Mouse (Mus musculus) gastrocnemius, adult 8-10 months (tissue): ENCODE data around the gene Grin3b. TPM values are rescaled to one million over a fixed set of nuclear protein-coding genes. Genes with fewer than 3 reads are reported as not detected.

Experiments used
- DNase-seq, 2 experiments: peaks; one replicate each; pipeline ENCODE4 v3.0.0; 2022; ENCODE audit warnings: low spot score in 2 of 2
- total RNA-seq, 4 experiments: library from RNA; stranded (reverse); gene quantifications; 2 replicates each; pipeline ENCODE4 v1.2.4; 2022

Grin3b gene
- total RNA-seq, 4 experiments from 2014 or later = 0.13 to 0.52 (median 0.36) TPM

DNA sequence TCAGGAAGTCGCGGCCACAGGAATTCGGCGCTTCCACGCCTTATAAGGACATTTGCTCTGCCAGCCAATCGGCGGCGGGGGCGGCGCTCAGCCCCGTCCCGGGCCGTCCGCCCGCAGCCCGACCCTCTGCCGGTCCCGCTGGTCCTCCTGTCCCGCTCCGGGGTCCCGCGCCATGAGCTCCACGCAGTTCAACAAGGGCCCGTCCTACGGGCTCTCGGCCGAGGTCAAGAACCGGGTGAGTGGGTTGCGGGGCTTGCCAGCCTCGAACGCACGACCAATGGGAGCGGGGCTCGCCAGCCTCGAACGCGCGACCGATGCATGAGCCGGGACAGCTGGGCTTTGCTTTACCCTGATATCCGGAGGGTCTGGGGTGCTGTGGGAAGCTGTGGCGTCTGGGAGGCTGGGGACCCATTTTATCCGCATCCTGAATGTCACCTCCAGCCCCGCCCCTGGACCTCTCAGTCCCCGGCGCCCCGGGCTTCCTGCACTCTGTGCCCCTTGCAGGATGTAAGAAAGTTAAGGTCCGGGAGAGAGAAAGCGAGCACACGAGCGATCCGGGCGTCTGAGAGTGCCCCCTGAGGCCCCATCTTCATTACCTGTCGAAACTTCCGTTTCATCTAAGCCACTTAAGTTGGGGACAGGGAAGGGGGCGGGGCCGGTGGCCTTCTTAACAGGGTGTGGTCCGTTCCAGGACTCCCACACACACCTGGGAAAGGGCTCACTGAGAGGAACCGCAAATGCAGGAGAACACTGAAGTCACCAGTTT, 18.2 kb downstream of the Grin3b start, which contains the start of gene Cnn2:
Cnn2 (plus strand) TSS at position 79 of the 766 bp plus-strand sequence.
- no peak for DNase-seq

DNA sequence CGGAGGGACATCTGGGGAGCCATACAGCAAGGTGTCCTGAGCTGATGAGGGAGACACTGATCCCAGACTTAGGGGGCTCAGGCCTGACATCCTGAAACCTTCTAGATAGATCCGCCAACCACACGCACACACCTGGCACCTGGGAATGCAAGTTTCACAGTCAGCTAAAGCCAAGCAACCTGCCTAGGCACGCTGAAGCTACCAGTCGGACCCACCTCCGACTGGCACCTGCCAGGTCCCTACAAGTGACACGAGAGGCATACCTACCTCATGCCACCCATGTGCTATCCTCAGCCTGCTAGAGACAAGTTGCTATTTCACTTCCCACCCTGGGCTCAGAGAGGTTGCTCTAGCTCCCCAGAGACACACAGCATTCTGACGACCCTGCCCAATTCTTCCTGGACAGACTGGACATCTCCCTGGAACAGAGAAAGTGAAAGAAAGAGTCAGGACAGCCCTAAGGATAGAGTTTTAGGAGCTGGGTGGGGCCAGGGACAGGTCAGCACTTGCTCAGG, 18.8 kb downstream of the Grin3b start:
- DNase-seq = no peak

DNA sequence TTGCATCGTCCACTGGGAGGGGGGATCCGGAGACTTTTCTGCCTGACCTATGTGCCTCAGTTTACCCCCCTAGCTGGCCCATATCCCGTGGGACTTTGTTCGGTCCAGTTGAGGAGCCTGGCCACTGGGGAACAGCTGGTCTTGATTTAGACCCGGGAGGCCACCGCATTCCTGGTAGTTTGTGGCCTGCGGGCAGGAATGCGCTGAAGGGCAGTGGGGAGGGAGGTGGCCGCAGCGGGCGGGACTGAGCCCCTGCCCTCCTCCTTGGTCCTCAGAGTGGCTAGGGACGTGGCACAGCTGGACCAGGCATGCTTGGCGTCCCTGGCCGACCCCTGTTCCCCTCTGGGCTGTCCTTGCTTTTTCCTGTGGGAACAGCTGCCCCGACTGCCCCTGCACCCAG, 19.4 kb downstream of the Grin3b start:
- no peak for DNase-seq

DNA sequence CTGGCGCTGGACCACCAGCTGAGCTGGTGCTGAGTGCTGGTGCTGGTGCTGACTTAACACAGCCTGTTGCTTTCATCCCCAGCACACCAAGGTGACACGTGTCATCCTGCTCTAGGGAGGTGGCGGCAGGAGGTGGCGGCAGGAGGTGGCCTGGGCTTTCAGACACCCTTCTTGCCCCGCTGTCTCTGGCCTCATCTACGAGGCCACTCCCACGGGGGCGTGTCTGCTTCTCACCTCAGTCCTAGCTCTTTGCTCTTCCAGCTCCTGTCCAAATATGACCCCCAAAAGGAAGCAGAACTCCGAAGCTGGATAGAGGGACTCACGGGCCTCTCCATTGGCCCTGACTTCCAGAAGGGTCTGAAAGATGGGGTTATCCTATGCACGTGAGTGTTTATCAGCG, 20.6 kb downstream of the Grin3b start:
- DNase-seq = no peak

DNA sequence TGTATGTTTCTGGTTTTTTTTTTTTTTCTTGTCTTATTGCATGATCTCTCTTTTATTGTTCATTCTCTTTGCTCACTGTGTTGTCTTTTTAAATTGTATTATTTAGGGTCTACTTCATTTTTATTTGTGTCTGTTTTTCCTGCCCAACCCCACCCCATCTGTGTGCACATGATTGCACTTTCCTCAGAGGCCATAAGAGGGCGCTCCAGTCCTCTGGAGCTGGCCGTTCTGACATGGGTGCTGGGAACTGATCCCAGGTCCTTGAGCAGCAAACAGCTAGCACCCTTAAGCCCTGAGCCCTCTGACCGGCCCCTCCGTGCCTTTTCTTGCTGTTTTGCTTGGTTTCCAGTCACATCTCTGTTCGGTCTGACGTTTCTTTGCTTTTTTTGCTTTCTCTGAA, 21.0 kb downstream of the Grin3b start:
- no peak for DNase-seq

DNA sequence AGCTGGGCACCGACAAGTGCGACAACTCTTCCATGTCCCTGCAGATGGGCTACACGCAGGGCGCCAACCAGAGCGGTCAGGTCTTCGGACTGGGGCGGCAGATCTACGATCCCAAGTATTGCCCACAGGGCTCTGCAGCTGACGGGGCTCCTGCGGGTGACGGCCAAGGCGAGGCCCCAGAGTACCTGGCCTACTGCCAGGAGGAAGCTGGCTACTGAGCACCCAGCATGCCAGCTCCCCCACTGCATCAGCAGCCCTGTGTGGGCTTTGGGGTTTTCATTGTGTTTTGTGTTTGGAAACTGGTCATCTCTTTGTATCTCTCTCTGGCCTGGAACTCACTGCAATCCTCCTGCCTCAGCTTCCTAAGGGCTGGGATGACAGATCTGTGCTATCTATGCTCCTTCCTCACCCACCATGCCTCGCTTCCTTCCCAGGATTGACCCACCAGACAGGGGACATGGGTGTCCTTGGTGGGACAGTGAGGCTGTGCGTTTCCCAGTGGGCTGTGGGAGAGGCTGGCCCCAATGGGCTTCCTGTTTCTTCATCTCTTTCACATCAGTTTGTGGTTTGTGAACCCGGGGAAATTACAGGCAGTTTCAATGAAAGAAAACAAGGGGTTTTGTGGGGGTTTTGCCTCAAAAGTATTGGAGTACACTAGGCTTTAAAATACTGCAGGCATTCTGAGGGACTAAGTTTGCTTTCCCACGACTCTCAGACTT, 24.0 kb downstream of the Grin3b start:
- DNase-seq = no peak

DNA sequence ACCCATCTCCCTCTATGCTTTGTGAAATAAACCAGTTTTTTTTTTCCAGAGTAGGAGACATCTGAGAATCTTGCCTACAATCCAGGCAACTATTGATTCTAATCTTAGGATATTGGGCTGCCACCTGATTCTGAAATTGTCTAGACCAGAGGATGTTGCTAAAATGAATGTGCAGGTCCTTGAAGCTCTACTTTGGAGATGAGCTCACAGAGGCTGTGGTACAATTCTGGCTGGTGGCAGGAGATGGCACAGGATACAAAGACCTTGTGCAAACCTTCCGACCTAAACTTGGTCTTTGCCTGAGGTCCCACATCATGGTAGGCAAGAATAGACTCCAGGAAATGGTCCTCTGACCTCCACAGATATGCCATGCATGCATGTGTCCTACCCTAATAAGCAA, 25.1 kb downstream of the Grin3b start:
- DNase-seq = no peak

DNA sequence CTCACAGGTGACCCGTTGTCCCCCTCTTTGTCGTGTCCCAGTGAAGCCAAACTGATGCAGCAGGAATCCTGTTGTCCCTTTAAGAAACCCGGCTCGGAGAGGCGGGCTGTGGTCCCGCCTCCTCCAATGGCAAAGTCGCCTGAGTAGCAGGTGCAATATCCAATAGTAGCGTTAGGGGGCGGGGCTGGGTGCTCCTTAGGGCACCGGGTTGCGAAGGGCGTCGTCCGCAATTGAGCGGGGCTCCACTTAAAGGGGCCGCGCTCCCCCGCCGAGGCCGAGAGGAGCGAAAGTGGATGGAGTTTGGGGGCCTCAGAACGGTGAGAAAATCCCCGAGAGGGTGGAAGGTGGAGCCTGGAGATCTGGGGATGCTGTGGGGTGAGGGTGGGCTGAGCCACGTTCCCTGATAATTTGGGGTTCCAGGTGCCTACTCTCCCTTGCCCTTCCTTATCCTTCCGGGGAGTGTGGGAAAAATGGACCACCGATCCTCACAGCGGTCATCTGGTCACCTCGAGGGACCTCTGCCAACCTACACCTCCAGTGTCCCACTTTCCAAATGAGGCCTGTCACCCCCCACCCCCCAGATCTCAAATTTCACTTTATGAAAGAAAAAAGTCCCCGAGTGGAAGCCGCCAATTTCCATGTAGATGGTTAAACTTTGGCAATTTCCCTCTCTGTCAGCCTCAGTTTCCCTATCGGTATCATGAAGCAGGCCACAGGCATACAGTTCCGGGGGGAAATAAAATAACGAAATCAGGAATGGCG, 25.9 kb downstream of the Grin3b start, which contains the start of gene Abca7:
Abca7 (plus strand) TSS at position 223 of the 762 bp plus-strand sequence.
- peak; percentile 93 to 94 for DNase-seq

DNA sequence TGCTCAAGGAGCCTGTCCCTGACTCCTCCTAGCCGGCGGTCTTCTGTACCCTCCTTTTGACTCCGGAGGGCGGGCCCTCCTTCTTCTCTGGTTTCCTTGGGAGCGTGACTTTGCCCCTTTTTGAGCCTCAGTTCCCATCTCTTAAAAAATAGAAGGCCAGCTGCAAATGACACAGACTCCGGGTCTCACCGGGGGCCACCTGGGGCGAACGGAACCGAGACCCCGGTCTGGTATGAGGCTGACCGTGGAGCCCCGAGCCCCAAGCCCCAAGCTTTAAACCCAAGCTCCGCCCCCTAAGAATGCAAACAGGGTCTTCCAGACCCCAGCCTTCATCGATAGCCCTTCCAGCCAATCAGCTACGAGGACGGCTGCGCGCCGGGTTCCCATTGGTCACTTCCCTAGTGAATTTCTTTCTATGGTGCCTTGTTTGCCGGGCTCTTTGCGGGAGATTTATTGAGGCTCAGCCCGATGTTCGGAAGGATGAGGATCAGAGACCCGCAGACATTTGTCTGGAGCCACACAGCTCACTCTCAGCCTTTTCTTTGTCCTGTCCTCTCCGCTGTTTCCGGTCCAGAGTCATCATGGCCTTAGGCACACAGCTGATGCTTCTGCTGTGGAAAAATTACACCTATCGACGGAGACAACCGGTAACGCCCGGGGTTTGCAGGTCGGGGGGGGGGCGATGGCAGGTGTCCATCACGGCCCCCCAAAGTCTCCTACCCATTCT, 26.7 kb downstream of the Grin3b start:
- no peak for DNase-seq

DNA sequence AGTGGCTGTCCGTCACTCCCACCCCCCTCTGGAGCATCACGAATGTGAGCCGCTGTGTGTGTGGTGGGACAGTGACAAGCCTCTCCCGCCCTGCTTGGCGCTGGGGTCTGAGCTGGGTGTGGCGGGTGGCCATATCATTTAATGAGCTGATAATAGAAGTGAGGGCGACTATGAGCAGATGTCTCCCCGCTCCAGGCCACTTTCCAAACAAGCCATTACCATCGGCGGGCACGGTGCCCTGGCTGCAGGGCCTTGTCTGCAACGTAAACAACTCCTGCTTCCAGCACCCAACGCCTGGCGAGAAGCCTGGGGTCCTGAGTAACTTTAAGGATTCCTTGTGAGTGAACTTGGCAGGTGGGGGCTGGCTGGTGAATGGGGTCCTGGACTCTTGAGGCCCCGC, 27.3 kb downstream of the Grin3b start:
- DNase-seq = no peak

DNA sequence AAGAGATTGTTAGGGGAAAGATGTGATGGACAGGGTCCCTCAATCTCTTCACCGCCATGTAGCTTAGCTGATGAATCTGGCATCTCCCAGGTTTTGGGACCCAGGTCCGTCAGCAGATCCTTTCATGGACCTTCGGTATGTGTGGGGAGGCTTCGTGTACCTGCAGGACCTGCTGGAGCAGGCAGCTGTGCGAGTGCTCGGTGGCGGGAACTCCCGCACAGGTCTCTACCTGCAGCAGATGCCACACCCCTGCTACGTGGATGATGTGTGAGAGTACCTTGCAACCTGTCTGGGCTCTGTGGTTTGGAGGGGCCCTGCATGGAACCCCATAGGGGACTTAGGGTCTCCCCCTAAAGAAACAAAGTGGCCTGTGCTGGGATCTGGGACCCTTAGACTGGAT, 31.4 kb downstream of the Grin3b start:
- no peak for DNase-seq

DNA sequence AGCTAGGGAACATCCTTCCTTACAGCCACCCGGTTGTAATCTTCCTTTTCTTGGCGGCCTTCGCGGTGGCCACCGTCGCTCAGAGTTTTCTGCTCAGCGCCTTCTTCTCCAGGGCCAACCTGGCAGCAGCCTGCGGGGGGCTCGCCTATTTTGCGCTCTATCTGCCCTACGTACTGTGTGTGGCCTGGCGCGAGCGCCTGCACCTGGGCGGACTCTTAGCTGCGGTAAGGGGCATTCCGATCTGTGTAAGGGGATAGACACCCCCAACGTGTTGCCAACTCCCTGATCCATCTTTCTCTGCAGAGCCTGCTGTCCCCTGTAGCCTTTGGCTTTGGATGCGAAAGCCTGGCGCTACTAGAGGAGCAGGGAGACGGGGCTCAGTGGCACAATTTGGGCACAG, 32.3 kb downstream of the Grin3b start:
- no peak for DNase-seq

DNA sequence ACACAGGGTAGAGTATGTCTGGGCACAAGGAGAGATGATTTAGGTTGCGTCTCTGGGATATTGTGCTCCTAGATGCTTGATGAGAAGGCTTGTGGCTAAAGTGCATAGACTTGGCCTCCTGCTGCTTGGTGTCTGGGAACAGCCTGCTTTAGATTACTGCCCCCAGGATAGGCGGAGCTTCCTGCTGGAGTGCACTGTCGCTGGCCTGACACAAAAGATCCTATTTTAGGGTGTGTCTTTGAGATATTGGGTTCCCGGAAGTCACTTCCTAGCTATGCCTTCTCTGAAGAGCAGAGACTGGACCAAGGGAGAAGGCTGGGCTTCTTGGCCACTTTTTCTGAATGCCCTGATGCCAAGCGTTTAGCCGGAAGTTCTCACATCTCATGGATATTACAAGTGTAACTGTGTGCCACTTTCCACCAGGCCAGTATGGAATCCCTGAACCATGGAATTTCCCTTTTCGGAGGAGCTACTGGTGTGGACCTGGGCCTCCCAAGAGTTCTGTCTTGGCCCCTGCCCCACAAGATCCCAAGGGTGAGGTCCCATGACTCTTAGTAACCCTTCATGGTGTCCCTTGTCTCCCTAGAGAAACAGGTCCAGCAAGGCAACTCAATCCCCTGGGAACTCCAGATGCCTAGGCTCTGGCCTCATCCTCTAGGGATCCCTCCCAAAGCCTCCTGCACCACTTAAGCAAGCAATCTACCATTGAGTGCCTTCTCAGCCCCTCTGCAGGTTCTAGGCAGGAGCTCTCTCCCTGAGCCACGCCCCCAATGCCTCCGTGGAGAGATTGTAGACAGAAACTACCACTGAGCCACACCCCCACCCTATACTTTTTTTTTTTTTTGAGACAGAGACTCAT, 33.1 kb downstream of the Grin3b start:
- no peak for DNase-seq

DNA sequence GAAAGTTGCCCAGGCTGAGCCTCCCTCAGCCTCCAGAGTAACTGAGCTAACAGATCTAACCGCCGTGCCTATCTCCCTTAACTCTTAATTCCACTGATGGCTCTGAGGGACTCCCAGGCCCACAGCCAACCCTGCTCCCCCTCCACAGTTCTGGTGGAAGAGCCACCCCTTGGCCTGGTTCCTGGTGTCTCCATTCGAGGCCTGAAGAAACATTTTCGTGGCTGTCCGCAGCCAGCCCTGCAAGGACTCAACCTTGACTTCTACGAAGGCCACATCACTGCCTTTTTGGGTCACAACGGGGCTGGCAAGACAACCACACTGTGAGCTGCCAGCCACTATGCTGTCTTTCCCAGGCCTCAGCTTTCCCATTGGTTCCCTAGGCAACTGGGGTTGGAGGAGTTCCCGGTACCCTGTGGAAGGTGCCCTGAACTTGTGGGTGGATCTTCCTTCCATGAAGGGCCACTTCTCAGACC, 33.8 kb downstream of the Grin3b start:
- DNase-seq = no peak

DNA sequence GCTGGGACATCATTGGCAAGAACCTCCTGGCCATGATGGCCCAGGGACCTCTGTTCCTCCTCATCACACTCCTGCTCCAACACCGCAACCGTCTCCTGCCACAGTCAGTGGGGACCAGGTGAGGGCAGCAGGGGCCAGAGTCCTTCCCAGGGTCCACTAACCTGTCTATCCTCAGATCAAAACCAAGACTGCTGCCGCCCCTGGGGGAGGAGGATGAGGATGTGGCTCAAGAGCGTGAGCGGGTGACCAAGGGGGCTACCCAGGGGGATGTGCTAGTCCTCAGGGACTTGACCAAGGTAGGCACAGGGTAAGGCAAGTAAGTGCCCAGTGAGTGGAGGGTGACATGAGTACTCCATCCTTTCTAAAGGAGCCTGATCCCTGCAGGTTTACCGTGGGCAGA, 41.2 kb downstream of the Grin3b start:
- DNase-seq = no peak

DNA sequence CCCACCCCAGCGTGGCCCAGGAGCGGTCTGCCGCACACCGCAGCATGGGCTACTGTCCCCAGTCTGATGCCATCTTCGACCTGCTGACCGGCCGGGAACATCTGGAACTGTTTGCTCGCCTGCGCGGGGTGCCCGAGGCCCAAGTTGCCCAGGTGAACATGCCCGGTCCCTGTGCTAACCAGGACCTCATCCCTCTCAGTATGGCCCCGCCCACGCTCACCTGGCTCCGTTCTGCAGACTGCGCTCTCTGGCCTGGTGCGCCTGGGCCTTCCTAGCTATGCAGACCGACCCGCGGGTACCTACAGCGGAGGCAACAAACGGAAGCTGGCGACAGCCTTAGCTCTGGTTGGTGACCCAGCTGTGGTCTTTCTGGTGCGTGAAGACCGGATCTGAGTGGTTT, 43.1 kb downstream of the Grin3b start:
- no peak for DNase-seq

DNA sequence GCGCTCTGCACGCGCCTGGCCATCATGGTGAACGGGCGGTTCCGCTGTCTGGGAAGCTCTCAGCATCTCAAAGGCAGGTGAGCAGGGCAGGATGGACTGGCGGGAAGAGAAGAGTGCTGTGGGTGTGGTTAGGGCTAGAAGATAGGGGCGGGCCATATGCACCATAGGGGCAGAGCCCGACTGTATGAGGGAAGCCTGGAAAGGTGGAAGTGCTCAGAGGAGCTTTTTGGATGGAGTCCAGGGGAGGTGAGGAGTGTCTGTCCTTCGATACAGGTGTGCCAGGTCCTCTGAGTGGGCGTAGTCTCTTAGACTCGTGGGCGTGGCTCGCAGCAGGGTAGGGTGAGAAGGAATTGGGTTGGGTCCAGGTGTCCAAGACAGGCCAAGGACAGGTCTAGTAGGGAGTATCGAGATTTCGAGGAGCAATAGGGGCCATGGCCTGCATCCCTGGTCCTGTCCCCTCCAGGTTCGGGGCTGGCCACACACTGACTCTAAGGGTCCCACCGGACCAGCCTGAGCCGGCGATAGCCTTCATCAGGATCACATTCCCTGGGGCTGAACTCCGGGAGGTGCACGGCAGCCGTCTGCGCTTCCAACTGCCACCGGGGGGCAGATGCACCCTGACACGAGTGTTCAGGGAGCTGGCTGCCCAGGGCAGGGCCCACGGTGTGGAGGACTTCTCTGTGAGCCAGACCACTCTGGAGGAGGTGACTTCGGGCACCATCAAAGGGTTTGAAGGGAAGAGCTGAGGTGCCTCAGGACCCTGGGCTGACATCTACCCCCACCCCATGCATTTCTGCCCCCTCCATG, 44.2 kb downstream of the Grin3b start:
- DNase-seq = no peak

DNA sequence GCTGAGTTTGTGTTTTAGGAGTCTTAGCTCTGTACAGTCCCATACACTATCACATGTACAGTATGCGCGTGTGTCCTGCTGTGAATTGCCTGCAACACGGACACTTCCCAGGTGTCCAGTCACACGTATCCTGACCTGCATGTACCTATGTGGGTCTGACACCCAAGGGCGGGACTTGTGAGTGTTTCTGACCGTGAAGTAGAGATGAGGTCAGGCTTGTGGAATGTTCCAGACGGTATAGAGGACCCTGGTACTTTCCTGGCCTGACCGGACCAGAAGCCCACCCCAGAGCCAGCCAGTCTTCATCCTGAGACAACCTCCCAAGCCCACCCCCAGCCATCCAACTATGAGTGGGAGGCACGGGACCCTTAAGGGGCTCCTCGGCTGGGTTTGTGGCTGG, 45.1 kb downstream of the Grin3b start:
- no peak for DNase-seq

DNA sequence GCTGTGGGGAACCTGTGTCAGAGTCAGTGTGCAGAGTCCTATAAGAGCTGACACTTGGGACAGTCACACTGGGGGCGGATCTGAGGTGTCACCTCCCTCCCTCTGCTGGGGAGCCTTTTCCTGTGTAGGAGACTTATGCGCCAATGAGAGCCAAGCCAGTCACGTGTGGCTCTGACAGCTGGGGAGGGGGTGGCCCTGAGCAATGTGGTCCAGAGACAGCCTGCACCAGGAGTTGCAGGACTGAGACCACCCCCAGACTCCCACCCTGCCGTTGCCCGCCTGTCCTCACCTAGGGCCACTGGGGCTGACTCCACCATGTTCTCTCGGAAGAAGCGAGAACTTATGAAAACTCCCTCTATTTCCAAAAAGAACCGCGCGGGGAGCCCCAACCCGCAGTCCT, 46.0 kb downstream of the Grin3b start, which contains the start of gene Arhgap45:
Arhgap45 (plus strand) TSS at position 143 of the 400 bp plus-strand sequence.
- DNase-seq = no peak
